Mouse (Mus musculus): Measurements from ENCODE around the gene Sbsn. TPM values are rescaled to one million over a fixed set of nuclear protein-coding genes. Genes with fewer than 3 reads are reported as not detected.
A peak's percentile ranks its signal among the peaks of the same experiment; 100 is the strongest.

Sbsn gene
- polyA plus RNA-seq, 1 experiment from 2014 or later = 2.0 TPM

GRCm38 (mm10) chr7:30766408-30766807 is 15.1 kb downstream of the Sbsn start:
- no peak overlapping the region for H3K4me2 ChIP-seq (ENCODE audit: low read depth, low read length)
- WGBS = 92% methylated on average over 4 of the region's 4 CpGs
- H3K36me3 ChIP-seq (ENCODE audit: control insufficient read depth, insufficient read depth, low read length) = no peaks in the 10 kb centered on the region
- H3K27me3 ChIP-seq (ENCODE audit: control insufficient read depth, insufficient read depth, low read length) = no peaks in the 10 kb centered on the region; the same call in 1 of the 2 replicates
- ATAC-seq (ENCODE audit: low read depth) = no peak
- H3K4me1 ChIP-seq (ENCODE audit: control insufficient read depth, insufficient read depth, low read length) = no peaks in the 10 kb centered on the region
- H3K9ac ChIP-seq (replicated peaks; ENCODE audit: low read depth, low read length) = no peak overlapping the region
- H3K4me3 ChIP-seq (ENCODE audit: low read depth, low read length) = no peak overlapping the region
- H3K9me3 ChIP-seq (ENCODE audit: control insufficient read depth, low read length) = no peaks in the 10 kb centered on the region
- no peak overlapping the region for H3K27ac ChIP-seq (ENCODE audit: low read depth, low read length)

- H3K4me3 ChIP-seq (ENCODE audit: low read depth, low read length) = no peak overlapping the region
- H3K4me1 ChIP-seq (ENCODE audit: control insufficient read depth, insufficient read depth, low read length) = no peaks in the 10 kb centered on the region
- H3K9ac ChIP-seq (replicated peaks; ENCODE audit: low read depth, low read length) = no peak overlapping the region
- H3K27me3 ChIP-seq (ENCODE audit: control insufficient read depth, insufficient read depth, low read length) = no peaks in the 10 kb centered on the region; the same call in 1 of the 2 replicates
- H3K36me3 ChIP-seq (ENCODE audit: control insufficient read depth, insufficient read depth, low read length) = no peaks in the 10 kb centered on the region
- H3K9me3 ChIP-seq (ENCODE audit: control insufficient read depth, low read length) = no peaks in the 10 kb centered on the region
- 48% methylated on average over 9 of the region's 9 CpGs for WGBS
- H3K27ac ChIP-seq (ENCODE audit: low read depth, low read length) = no peak overlapping the region
- H3K4me2 ChIP-seq (ENCODE audit: low read depth, low read length) = no peak overlapping the region
- no peak for ATAC-seq (ENCODE audit: low read depth)
These were observed 18.0 kb downstream of the Sbsn start for GRCm38 (mm10) chr7:30769236-30769635.

- no peak for ATAC-seq (ENCODE audit: low read depth)
These were observed 24.8 kb downstream of the Sbsn start for GRCm38 (mm10) chr7:30776104-30776503.

GRCm38 (mm10) chr7:30777081-30777579 is 25.9 kb downstream of the Sbsn start:
- Histone ChIP-seq H3K4me2 (ENCODE audit: low read depth, low read length) (no peak overlapping the region), H3K27ac (ENCODE audit: low read depth, low read length) (no peak overlapping the region), H3K4me3 (ENCODE audit: low read depth, low read length) (no peak overlapping the region), H3K36me3 (ENCODE audit: control insufficient read depth, insufficient read depth, low read length) (no peaks in the 10 kb centered on the region), H3K9ac (replicated peaks; ENCODE audit: low read depth, low read length) (no peak overlapping the region), H3K27me3 (ENCODE audit: control insufficient read depth, insufficient read depth, low read length) (no peaks in the 10 kb centered on the region), H3K4me1 (ENCODE audit: control insufficient read depth, insufficient read depth, low read length) (no peaks in the 10 kb centered on the region), H3K9me3 (ENCODE audit: control insufficient read depth, low read length) (no peaks in the 10 kb centered on the region)
- no peak for ATAC-seq (ENCODE audit: low read depth)
- 54% methylated on average over 7 of the region's 7 CpGs for WGBS

More at GRCm38 (mm10) chr7:30776104-30776503, 24.8 kb downstream of the Sbsn start:
- Histone ChIP-seq H3K9me3 (ENCODE audit: control insufficient read depth, low read length) (no peaks in the 10 kb centered on the region), H3K27ac (ENCODE audit: low read depth, low read length) (no peak overlapping the region), H3K36me3 (ENCODE audit: control insufficient read depth, insufficient read depth, low read length) (no peaks in the 10 kb centered on the region), H3K4me3 (ENCODE audit: low read depth, low read length) (no peak overlapping the region), H3K4me2 (ENCODE audit: low read depth, low read length) (no peak overlapping the region), H3K4me1 (ENCODE audit: control insufficient read depth, insufficient read depth, low read length) (no peaks in the 10 kb centered on the region), H3K27me3 (ENCODE audit: control insufficient read depth, insufficient read depth, low read length) (no peaks in the 10 kb centered on the region), H3K9ac (replicated peaks; ENCODE audit: low read depth, low read length) (no peak overlapping the region)
- WGBS = 91% methylated on average over 9 of the region's 9 CpGs

GRCm38 (mm10) chr7:30777911-30778310 is 26.6 kb downstream of the Sbsn start:
- no peaks in the 10 kb centered on the region for H3K36me3 ChIP-seq (ENCODE audit: control insufficient read depth, insufficient read depth, low read length)
- H3K4me1 ChIP-seq (ENCODE audit: control insufficient read depth, insufficient read depth, low read length) = no peaks in the 10 kb centered on the region
- no peak overlapping the region for H3K9ac ChIP-seq (replicated peaks; ENCODE audit: low read depth, low read length)
- ATAC-seq (ENCODE audit: low read depth) = no peak
- no peaks in the 10 kb centered on the region for H3K9me3 ChIP-seq (ENCODE audit: control insufficient read depth, low read length)
- WGBS = 85% methylated on average over 1 of the region's 1 CpGs
- H3K27me3 ChIP-seq (ENCODE audit: control insufficient read depth, insufficient read depth, low read length) = no peaks in the 10 kb centered on the region
- H3K4me3 ChIP-seq (ENCODE audit: low read depth, low read length) = no peak overlapping the region
- H3K27ac ChIP-seq (ENCODE audit: low read depth, low read length) = no peak overlapping the region
- no peak overlapping the region for H3K4me2 ChIP-seq (ENCODE audit: low read depth, low read length)

- ATAC-seq (ENCODE audit: low read depth) = no peak
- no peaks in the 10 kb centered on the region for H3K36me3 ChIP-seq (ENCODE audit: control insufficient read depth, insufficient read depth, low read length)
- WGBS = 66% methylated on average over 3 of the region's 4 CpGs
- no peak overlapping the region for H3K9ac ChIP-seq (replicated peaks; ENCODE audit: low read depth, low read length)
- H3K27ac ChIP-seq (ENCODE audit: low read depth, low read length) = no peak overlapping the region
- no peak overlapping the region for H3K4me3 ChIP-seq (ENCODE audit: low read depth, low read length)
- no peaks in the 10 kb centered on the region for H3K9me3 ChIP-seq (ENCODE audit: control insufficient read depth, low read length)
- no peaks in the 10 kb centered on the region; the same call in 1 of the 2 replicates for H3K4me1 ChIP-seq (ENCODE audit: control insufficient read depth, insufficient read depth, low read length)
- H3K27me3 ChIP-seq (ENCODE audit: control insufficient read depth, insufficient read depth, low read length) = no peaks in the 10 kb centered on the region
- no peak overlapping the region for H3K4me2 ChIP-seq (ENCODE audit: low read depth, low read length)
These were observed 30.5 kb downstream of the Sbsn start for GRCm38 (mm10) chr7:30781792-30782191.

- Histone ChIP-seq H3K36me3 (ENCODE audit: control insufficient read depth, insufficient read depth, low read length) (no peaks in the 10 kb centered on the region), H3K4me3 (ENCODE audit: low read depth, low read length) (no peak overlapping the region), H3K9ac (replicated peaks; ENCODE audit: low read depth, low read length) (no peak overlapping the region), H3K4me1 (ENCODE audit: control insufficient read depth, insufficient read depth, low read length) (no peaks in the 10 kb centered on the region; the same call in 1 of the 2 replicates), H3K9me3 (ENCODE audit: control insufficient read depth, low read length) (no peaks in the 10 kb centered on the region), H3K27me3 (ENCODE audit: control insufficient read depth, insufficient read depth, low read length) (no peaks in the 10 kb centered on the region), H3K27ac (ENCODE audit: low read depth, low read length) (no peak overlapping the region), H3K4me2 (ENCODE audit: low read depth, low read length) (no peak overlapping the region)
- WGBS = 88% methylated on average over 3 of the region's 3 CpGs
- no peak for ATAC-seq (ENCODE audit: low read depth)
These were observed 31.4 kb downstream of the Sbsn start for GRCm38 (mm10) chr7:30782658-30783057.

DNA sequence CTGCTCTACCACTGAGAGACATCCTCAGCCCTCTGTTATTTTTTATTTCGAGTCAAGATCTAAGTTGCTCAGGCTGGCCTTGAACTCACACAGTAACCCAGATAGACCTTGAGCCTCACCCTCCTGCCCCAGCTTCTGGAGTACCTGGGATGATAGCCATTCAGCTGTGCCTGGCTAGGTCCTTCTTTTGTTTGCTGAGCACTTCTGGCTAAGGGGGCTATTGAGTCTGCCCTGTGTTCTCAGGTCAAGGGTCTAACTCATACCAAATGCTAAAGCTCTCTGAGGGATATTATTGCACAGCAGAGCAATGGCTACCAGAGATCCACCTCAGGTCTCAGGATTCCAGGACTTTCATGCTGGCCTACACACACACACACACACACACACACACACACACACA is 33.9 kb downstream of the Sbsn start:
- H3K27ac ChIP-seq (ENCODE audit: low read depth, low read length) = peak overlapping the region; percentile 75; the same call in 1 of the 2 replicates

GRCm38 (mm10) chr7:30785721-30786546 is 34.7 kb downstream of the Sbsn start:
- Histone ChIP-seq H3K9me3 (ENCODE audit: control insufficient read depth, low read length) (no peaks in the 10 kb centered on the region), H3K4me3 (ENCODE audit: low read depth, low read length) (no peak overlapping the region), H3K4me2 (ENCODE audit: low read depth, low read length) (no peak overlapping the region), H3K27me3 (ENCODE audit: control insufficient read depth, insufficient read depth, low read length) (no peaks in the 10 kb centered on the region), H3K9ac (replicated peaks; ENCODE audit: low read depth, low read length) (no peak overlapping the region), H3K27ac (ENCODE audit: low read depth, low read length) (peak overlapping the region; percentile 49; the same call in 1 of the 2 replicates), H3K36me3 (ENCODE audit: control insufficient read depth, insufficient read depth, low read length) (no peaks in the 10 kb centered on the region), H3K4me1 (ENCODE audit: control insufficient read depth, insufficient read depth, low read length) (no peaks in the 10 kb centered on the region; the same call in 1 of the 2 replicates)
- 37% methylated on average over 13 of the region's 13 CpGs for WGBS
- peak; percentile 95 for ATAC-seq (ENCODE audit: low read depth)

More for the DNA sequence above, 33.9 kb downstream of the Sbsn start:
- Histone ChIP-seq H3K27me3 (ENCODE audit: control insufficient read depth, insufficient read depth, low read length) (no peaks in the 10 kb centered on the region), H3K9ac (replicated peaks; ENCODE audit: low read depth, low read length) (no peak overlapping the region), H3K9me3 (ENCODE audit: control insufficient read depth, low read length) (no peaks in the 10 kb centered on the region), H3K4me1 (ENCODE audit: control insufficient read depth, insufficient read depth, low read length) (no peaks in the 10 kb centered on the region; the same call in 1 of the 2 replicates), H3K36me3 (ENCODE audit: control insufficient read depth, insufficient read depth, low read length) (no peaks in the 10 kb centered on the region), H3K4me2 (ENCODE audit: low read depth, low read length) (no peak overlapping the region), H3K4me3 (ENCODE audit: low read depth, low read length) (no peak overlapping the region)
- WGBS = 80% methylated on average over 1 of the region's 1 CpGs
- ATAC-seq (ENCODE audit: low read depth) = peak; percentile 9; the same call in 1 of the 2 replicates

Measured in neural tube, embryonic 14.5 days (tissue).